Mouse (Mus musculus) erythroblast, embryonic 14.5 days (primary cell): Measurements from ENCODE around the gene Tagln2. TPM values are rescaled to one million over a fixed set of nuclear protein-coding genes. Genes with fewer than 3 reads are reported as not detected.

Experiments
- H3K27me3 ChIP-seq: 2 replicates; pipeline ENCODE4 v1.6.1; 2012; ENCODE audit warnings: inconsistent platforms; ENCODE audit not compliant: control insufficient read depth
- H3K36me3 ChIP-seq: 2 replicates; pipeline ENCODE4 v1.6.1; 2012; ENCODE audit warnings: mild to moderate bottlenecking, inconsistent platforms; ENCODE audit not compliant: control insufficient read depth
- H3K4me1 ChIP-seq: 2 replicates; pipeline ENCODE4 v1.6.1; 2012; ENCODE audit warnings: inconsistent platforms; ENCODE audit not compliant: control insufficient read depth
- H3K4me3 ChIP-seq: replicated peaks from 2 replicates; pipeline ENCODE3; 2012; ENCODE audit warnings: moderate library complexity, mild to moderate bottlenecking, inconsistent platforms
- H3K9me3 ChIP-seq: 2 replicates; pipeline ENCODE4 v1.6.1; 2012; ENCODE audit warnings: low read length, inconsistent platforms, mixed read lengths; ENCODE audit not compliant: control insufficient read depth
- GATA1 ChIP-seq: IDR thresholded peaks from 2 replicates; pipeline ENCODE4 v1.6.1; 2012; ENCODE audit warnings: low read length, inconsistent platforms, mixed read lengths
- TAL1 ChIP-seq: IDR thresholded peaks from 3 replicates; pipeline ENCODE4 v1.6.1; 2012; ENCODE audit warnings: low read length, inconsistent platforms, mixed read lengths
- polyA plus RNA-seq: library from polyadenylated mRNA; stranded (reverse); fragments of >175 nt; gene quantifications from 2 replicates; pipeline ENCODE4 v1.2.3, GENCODE M21; 2012

Tagln2 gene
- polyA plus RNA-seq, 1 experiment, result 2.6 TPM

DNA sequence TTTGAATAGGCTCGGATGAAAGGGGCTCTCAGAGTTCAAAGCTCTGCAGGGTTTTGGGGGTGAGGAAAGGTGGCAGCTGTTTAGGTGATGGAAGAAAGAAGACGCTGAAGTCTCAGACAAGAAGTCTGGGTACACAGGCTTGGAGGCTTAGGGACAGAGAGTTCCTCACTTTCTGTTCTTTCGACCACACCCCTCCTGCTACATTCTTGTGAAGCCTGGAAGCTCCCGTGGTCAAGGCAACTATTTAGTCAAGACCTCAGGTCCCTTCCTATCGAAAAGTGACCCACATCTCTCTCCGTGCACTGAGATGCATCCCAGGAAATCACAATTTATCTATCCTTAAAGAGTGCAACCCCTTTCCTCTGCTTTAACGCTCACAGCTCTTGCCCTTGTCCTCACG is 49.9 kb downstream of the Tagln2 start:
- H3K4me1 ChIP-seq, result no peaks in the 10 kb centered on the region
- no peak for TF ChIP-seq GATA1
- no peak for TF ChIP-seq TAL1
- no peaks in the 10 kb centered on the region for H3K36me3 ChIP-seq
- no peaks in the 10 kb centered on the region for H3K9me3 ChIP-seq
- no peak overlapping the region for H3K4me3 ChIP-seq
- H3K27me3 ChIP-seq, result peaks cover 20% of the 10 kb centered on the region

DNA sequence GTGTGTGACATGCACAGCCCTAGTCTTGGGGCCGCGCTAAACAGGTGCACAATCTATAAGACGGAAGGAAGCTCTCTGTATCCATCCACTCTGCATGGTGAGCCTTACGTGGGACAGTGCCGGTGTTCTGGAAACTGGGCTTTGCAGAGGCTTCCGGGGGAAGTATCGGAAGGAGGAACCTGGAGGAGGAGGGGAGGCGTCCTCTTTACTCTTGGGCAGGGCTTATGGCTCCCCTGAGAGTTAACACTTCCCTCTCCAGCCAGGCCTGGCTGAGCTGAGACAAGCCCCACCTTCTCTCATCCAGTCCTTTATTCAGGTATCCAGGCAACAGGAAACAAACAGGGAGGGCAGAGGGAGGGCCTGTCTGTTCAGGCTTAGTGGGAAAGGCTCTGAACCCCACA is 50.7 kb downstream of the Tagln2 start:
- no peaks in the 10 kb centered on the region for H3K9me3 ChIP-seq
- no peaks in the 10 kb centered on the region for H3K36me3 ChIP-seq
- H3K4me3 ChIP-seq, result no peak overlapping the region
- no peaks in the 10 kb centered on the region for H3K4me1 ChIP-seq
- TF ChIP-seq TAL1, result no peak
- TF ChIP-seq GATA1, result no peak
- peaks cover 20% of the 10 kb centered on the region for H3K27me3 ChIP-seq

DNA sequence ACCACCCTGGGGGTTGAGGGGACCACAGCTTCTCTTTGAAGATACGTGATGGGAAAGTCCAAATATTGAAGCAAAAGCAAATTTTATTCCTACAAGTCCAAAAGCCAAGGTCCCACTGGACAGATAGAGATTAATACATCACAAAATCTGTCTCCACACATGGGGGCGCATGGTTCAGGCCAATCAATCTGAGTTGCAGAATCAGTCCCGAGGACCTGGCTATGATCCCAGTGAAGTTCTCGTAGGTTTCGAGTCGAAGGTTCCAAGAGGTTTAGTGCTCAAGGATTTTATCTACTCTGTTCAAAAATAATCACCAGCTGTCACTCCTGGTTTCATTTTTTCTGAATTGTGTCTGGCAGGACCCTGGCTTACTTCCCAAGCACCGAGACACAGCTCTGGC is 51.2 kb downstream of the Tagln2 start:
- no peak overlapping the region for H3K4me3 ChIP-seq
- TF ChIP-seq GATA1, result no peak
- no peak for TF ChIP-seq TAL1
- peaks cover 20% of the 10 kb centered on the region for H3K27me3 ChIP-seq
- no peaks in the 10 kb centered on the region for H3K36me3 ChIP-seq
- no peaks in the 10 kb centered on the region for H3K4me1 ChIP-seq
- no peaks in the 10 kb centered on the region for H3K9me3 ChIP-seq

DNA sequence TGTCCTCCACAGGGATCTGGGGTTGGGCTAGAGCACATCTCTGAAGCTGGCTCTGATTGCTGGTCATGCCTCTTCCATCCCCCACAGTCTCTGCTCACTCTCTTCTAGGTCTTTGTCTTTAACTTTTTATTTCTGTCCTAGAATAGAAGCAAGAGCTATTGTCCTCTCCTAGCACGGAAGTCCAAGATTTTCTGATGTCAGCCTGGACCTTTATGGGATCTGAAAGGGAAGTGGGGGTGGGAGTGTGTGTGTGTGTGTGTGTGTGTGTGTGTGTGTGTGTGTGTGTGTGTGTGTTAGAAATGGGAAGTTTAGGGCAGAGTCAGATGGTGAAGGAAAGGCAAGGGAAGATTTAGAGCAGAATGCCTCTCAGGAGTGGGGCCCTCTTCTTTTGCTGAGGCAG is 52.8 kb downstream of the Tagln2 start:
- Histone ChIP-seq H3K4me3 (no peak overlapping the region), H3K4me1 (no peaks in the 10 kb centered on the region), H3K36me3 (no peaks in the 10 kb centered on the region), H3K9me3 (no peaks in the 10 kb centered on the region), H3K27me3 (peaks cover 20% of the 10 kb centered on the region)
- TF ChIP-seq GATA1, result no peak
- TF ChIP-seq TAL1, result no peak

DNA sequence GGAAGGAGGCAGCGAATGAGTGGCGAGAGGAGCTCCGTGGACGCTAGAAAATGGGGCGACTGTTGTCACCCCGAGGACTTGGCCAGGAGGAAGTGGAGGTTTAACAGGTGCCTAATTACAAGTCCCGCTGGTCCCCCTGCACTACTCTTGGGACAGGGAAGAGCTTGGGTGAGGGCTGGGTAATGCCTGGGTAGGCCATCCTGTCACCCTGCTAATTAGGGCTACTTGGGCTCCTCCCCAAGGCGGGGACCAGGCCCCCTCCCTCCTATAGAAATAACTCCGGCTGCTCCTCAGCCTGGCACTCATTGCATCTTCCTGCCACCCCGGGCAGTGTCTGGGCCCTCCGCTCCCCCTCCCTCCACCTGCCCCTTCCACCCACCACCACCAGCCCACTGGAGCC is 55.8 kb downstream of the Tagln2 start, which contains the start of gene Vsig8:
TSS of gene Vsig8 (plus strand) at position 301 of the 400 bp plus-strand sequence.
- H3K36me3 ChIP-seq, result no peaks in the 10 kb centered on the region
- H3K27me3 ChIP-seq, result peaks cover 18% of the 10 kb centered on the region
- TF ChIP-seq GATA1, result no peak
- no peak for TF ChIP-seq TAL1
- no peaks in the 10 kb centered on the region for H3K4me1 ChIP-seq
- no peak within 1 kb of the TSS for H3K4me3 ChIP-seq
- H3K9me3 ChIP-seq, result no peaks in the 10 kb centered on the region

Other genes starting within 250 kb of the Tagln2 start
- not detected in 2 replicates for gene Atp1a4, start 241.6 kb upstream of the Tagln2 start, polyA plus RNA-seq
- gene Igsf8, start 238.4 kb upstream of the Tagln2 start, polyA plus RNA-seq, result 2.7 and 3.3 TPM in 2 replicates
- not detected in 2 replicates for gene Atp1a2, start 202.0 kb upstream of the Tagln2 start, polyA plus RNA-seq
- 0.01 TPM in 1 of 2 replicates, not detected in the other for gene Kcnj9, start 170.7 kb upstream of the Tagln2 start, polyA plus RNA-seq
- gene Kcnj10, start 158.8 kb upstream of the Tagln2 start, polyA plus RNA-seq, result 0.01 TPM in 1 of 2 replicates, not detected in the other
- 0.10 and 0.15 TPM in 2 replicates for gene Pigm, start 123.5 kb upstream of the Tagln2 start, polyA plus RNA-seq
- not detected in 2 replicates for gene Slamf9, start 24.7 kb upstream of the Tagln2 start, polyA plus RNA-seq
- gene Igsf9, start 18.3 kb upstream of the Tagln2 start, polyA plus RNA-seq, result not detected in 2 replicates
- 0.02 TPM in 1 of 2 replicates, not detected in the other for gene Cfap45, start 20.8 kb downstream of the Tagln2 start, polyA plus RNA-seq
- gene Vsig8, start 55.9 kb downstream of the Tagln2 start, polyA plus RNA-seq, result not detected in 2 replicates
- not detected in 2 replicates for gene Slamf8, start 90.5 kb downstream of the Tagln2 start, polyA plus RNA-seq
- gene Fcrl6, start 102.5 kb downstream of the Tagln2 start, polyA plus RNA-seq, result not detected in 2 replicates
- gene Dusp23, start 132.9 kb downstream of the Tagln2 start, polyA plus RNA-seq, result 0.04 TPM in 1 of 2 replicates, not detected in the other
- not detected in 2 replicates for gene Crp, start 198.0 kb downstream of the Tagln2 start, polyA plus RNA-seq